Mouse (Mus musculus) heart, embryonic 15.5 days (tissue): ENCODE results near the gene Notch1. TPM values are rescaled to one million over a fixed set of nuclear protein-coding genes. Genes with fewer than 3 reads are reported as not detected.
A peak's percentile ranks its signal among the peaks of the same experiment; 100 is the strongest.

ENCODE experiments used
- ATAC-seq: fragments of 200-750 bp; cut with Nextera tagmentation; replicated peaks from 2 replicates; pipeline ENCODE4 v1.8.0; 2017; ENCODE audit warnings: low read depth, moderate TSS enrichment; ENCODE audit not compliant: insufficient number of reproducible peaks, insufficient read depth, low FRiP score
- H3K27ac ChIP-seq: fragments of 300-500 bp; sonication (generic); 2 replicates; pipeline ENCODE4 v1.5.1; 2015; ENCODE audit warnings: mild to moderate bottlenecking, inconsistent platforms
- H3K27me3 ChIP-seq: fragments of 300-500 bp; sonication (generic); 2 replicates; pipeline ENCODE4 v1.6.1; 2015; ENCODE audit warnings: inconsistent platforms
- H3K36me3 ChIP-seq: fragments of 300-500 bp; sonication (generic); 2 replicates; pipeline ENCODE4 v1.6.1; 2015; ENCODE audit warnings: mild to moderate bottlenecking, inconsistent platforms
- H3K4me1 ChIP-seq: fragments of 300-500 bp; sonication (generic); replicated peaks from 2 replicates; pipeline ENCODE4 v1.6.1; 2015; ENCODE audit warnings: inconsistent platforms
- H3K4me2 ChIP-seq: fragments of 300-500 bp; sonication (generic); 2 replicates; pipeline ENCODE4 v1.6.1; 2015; ENCODE audit warnings: inconsistent platforms, mild to moderate bottlenecking, moderate library complexity
- H3K4me3 ChIP-seq: fragments of 300-500 bp; sonication (generic); 2 replicates; pipeline ENCODE4 v1.5.1; 2015; ENCODE audit warnings: mild to moderate bottlenecking, inconsistent platforms
- H3K9ac ChIP-seq: fragments of 300-500 bp; sonication (generic); 2 replicates; pipeline ENCODE4 v1.6.1; 2015; ENCODE audit warnings: mild to moderate bottlenecking, inconsistent platforms
- H3K9me3 ChIP-seq: fragments of 300-500 bp; sonication (generic); replicated peaks from 2 replicates; pipeline ENCODE4 v1.6.1; 2016; ENCODE audit warnings: inconsistent platforms
- WGBS: fragments of 180-500 bp; shearing (Covaris S2); methylation state at CpG from one replicate; pipeline ENCODE4 v1.1.7; 2015; ENCODE audit warnings: mixed read lengths; 5-methylcytosine and 5-hydroxymethylcytosine counted together
- polyA plus RNA-seq: library from polyadenylated mRNA; unstranded; fragments of >200 nt; fragmentation: Nextera tagmentation; extraction: Ambion mirVana; gene quantifications from 2 replicates; pipeline ENCODE4 v1.2.1, GENCODE M21; 2015

Notch1 gene
- polyA plus RNA-seq, 1 experiment from 2014 or later: 10.8 TPM

DNA sequence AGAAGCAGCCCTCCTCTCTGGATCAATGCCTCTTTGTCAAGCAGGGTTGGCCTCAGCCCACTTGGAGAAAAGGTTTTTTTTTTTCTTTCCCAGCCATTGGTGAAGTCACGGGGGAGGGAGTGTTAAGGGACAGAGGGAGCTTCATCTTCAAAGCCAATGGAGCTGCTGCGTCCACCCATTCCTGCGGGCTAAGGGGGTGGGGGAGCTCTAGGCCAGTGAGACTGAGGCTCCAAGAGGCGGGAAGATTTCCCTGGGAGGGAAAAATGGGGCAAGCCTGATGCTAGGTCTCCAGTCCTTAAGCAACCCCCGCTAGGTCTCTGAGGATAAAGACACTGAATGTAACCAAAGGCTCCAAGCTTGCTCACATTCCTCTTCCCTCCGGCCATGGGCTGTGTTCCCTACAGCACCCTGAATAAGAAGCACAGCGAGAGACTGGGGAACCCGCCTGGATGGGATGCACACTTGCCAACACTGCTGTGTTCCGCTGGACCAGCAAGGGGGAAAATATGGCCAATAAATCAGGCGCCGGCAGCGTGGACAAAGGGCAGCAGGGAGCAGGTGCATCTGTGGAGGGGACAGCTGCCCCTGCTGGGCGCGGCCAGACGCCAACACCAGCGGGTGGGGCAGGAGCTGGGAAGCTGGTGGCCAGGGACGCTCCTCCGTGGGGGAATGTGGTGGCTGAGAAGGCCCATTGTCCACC is 29.0 kb downstream of the Notch1 start:
- Histone ChIP-seq H3K36me3 (peaks cover 7% of the 10 kb centered on the region; the same call in 1 of the 2 replicates), H3K4me3 (no peak overlapping the region), H3K27me3 (no peaks in the 10 kb centered on the region), H3K9me3 (no peaks in the 10 kb centered on the region), H3K27ac (peak overlapping the region; percentile 86), H3K9ac (no peak overlapping the region), H3K4me1 (peaks cover 91% of the 10 kb centered on the region), H3K4me2 (peak overlapping the region; percentile 15; the same call in 1 of the 2 replicates)
- ATAC-seq: no peak
- WGBS: 51% methylated on average over 18 of the region's 18 CpGs

DNA sequence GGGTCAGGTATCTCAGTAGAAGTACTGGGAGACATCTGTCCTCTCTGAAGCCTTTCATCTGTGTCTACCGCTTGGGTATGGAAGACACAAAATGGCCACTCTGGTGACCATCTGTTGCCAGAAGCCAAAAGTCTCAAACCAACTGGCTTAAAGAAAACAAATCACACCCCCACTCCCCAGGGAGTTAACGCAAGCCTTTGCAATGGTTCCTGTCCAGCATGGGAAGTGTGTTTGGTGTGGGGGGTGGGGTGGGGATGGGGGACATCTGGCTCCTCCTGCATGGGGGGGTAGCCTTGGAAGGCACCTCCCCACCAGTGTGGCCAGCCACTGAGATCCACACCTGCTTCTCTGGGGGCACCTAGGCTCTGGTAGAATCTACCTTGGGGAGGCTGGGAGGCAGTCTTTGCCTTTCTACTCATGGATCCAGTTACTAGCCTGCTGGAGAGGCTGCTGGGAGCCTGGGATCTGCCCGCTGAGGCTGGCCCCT is 29.6 kb downstream of the Notch1 start:
- H3K36me3 ChIP-seq: peaks cover 7% of the 10 kb centered on the region; the same call in 1 of the 2 replicates
- H3K9me3 ChIP-seq: no peaks in the 10 kb centered on the region
- WGBS: 33% methylated on average over 3 of the region's 3 CpGs
- 0 out of 2 replicates have a peak overlapping the region, but pooled peaks have one; percentile 9 for H3K4me2 ChIP-seq
- no peak overlapping the region for H3K4me3 ChIP-seq
- H3K9ac ChIP-seq: no peak overlapping the region
- no peak for ATAC-seq
- H3K27me3 ChIP-seq: no peaks in the 10 kb centered on the region
- peaks cover 86% of the 10 kb centered on the region for H3K4me1 ChIP-seq
- peak overlapping the region; percentile 86 for H3K27ac ChIP-seq

DNA sequence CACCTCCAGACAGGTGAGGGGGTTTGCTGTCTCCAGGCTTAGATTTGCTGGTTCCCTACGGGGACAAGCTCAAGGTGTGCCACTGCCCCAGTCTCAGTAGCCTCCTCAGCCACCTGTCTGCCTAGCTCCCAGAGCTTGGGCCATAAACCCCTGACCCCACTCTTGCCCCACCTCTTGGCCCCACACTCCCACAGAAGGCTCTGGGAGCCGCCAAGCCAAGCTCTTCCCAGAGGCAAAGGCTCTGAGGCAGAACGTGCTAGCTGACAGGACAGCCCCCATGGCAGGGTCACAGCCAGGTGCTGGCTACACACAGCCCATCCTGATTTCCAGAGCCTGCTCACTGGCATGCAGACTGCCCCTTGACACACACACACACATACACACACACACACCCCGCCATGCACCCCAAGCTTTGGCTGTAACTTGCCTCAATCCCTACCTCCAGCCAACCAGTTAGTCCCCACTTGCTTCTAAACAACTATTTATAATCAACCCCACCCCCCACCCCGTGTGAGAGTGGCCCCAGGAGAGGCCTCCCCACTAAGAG is 30.1 kb downstream of the Notch1 start:
- Histone ChIP-seq H3K27ac (no peak overlapping the region; the same call in 1 of the 2 replicates), H3K4me2 (no peak overlapping the region), H3K4me1 (peaks cover 81% of the 10 kb centered on the region), H3K4me3 (no peak overlapping the region), H3K9me3 (no peaks in the 10 kb centered on the region), H3K9ac (no peak overlapping the region), H3K36me3 (peaks cover 12% of the 10 kb centered on the region; the same call in 1 of the 2 replicates), H3K27me3 (no peaks in the 10 kb centered on the region)
- WGBS: 42% methylated on average over 5 of the region's 5 CpGs
- ATAC-seq: no peak

DNA sequence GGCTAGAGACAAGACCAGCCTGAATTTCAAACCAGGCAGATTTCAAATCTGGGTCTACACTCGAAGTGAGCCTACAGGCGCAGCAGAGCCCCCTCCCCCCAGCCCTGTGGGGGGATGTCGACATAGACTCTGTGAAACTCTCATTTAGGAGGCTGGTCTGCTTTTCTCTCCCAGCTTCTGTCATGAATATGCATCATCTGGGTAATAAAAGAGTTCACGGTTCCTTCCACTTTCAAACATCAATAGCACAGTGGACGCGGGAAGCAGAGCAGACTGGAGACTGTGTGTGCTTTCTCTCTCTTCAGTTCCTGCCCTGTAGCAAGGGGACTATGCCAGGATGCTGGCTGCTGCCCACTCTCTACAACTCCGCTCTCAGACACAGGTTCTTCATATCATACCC is 30.8 kb downstream of the Notch1 start:
- no peaks in the 10 kb centered on the region for H3K9me3 ChIP-seq
- no peak overlapping the region for H3K9ac ChIP-seq
- H3K4me3 ChIP-seq: no peak overlapping the region
- WGBS: 61% methylated on average over 7 of the region's 7 CpGs
- peaks cover 16% of the 10 kb centered on the region; the same call in 1 of the 2 replicates for H3K36me3 ChIP-seq
- no peaks in the 10 kb centered on the region for H3K27me3 ChIP-seq
- H3K4me1 ChIP-seq: peaks cover 75% of the 10 kb centered on the region
- H3K27ac ChIP-seq: no peak overlapping the region; the same call in 1 of the 2 replicates
- ATAC-seq: no peak
- no peak overlapping the region for H3K4me2 ChIP-seq

DNA sequence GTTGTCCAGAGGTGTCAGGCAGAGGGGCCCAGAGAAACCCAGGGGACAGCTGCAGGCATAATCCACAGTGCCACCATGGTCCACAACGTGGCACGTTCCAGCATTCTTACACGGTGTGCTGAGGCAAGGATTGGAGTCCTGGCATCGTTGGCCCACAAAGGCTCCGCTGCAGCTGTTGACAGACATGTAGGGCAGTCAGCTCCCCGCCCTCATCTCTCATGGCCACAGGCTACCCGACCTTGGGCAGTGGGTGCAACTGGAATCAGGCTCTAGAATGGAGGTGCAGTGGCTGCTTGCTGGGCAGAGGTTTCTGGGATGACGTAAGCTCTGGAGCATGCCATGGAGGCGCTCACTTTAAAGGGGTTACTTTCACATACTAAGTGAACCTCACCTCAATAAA is 31.2 kb downstream of the Notch1 start:
- ATAC-seq: no peak
- Histone ChIP-seq H3K9me3 (no peaks in the 10 kb centered on the region), H3K27ac (no peak overlapping the region; the same call in 1 of the 2 replicates), H3K27me3 (no peaks in the 10 kb centered on the region), H3K4me3 (no peak overlapping the region), H3K36me3 (peaks cover 17% of the 10 kb centered on the region; the same call in 1 of the 2 replicates), H3K4me1 (peaks cover 70% of the 10 kb centered on the region), H3K9ac (no peak overlapping the region), H3K4me2 (no peak overlapping the region)
- WGBS: 77% methylated on average over 9 of the region's 9 CpGs

DNA sequence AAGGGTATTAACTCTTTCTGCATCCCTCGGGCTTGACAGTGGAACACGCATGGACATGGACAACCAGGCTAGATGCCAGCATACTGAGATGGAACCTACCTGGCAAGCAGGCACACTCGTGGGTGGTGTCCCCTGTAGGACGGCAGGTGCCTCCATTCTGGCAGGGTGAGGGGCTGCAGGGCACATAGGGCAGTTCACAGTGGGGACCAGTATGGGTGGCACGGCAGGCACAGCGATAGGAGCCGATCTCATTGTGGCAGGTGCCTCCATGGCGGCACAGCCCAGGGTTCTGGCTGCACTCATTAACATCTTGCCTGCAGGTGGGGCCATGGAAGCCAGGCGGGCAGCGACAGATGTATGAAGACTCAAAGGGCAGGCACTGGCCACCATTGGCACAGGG is 32.3 kb downstream of the Notch1 start:
- Histone ChIP-seq H3K9me3 (no peaks in the 10 kb centered on the region), H3K27ac (0 out of 2 replicates have a peak overlapping the region, but pooled peaks have one; percentile 66), H3K4me1 (peaks cover 60% of the 10 kb centered on the region), H3K36me3 (peaks cover 25% of the 10 kb centered on the region), H3K4me3 (no peak overlapping the region), H3K27me3 (no peaks in the 10 kb centered on the region), H3K4me2 (no peak overlapping the region), H3K9ac (no peak overlapping the region)
- ATAC-seq: no peak
- 88% methylated on average over 10 of the region's 10 CpGs for WGBS

DNA sequence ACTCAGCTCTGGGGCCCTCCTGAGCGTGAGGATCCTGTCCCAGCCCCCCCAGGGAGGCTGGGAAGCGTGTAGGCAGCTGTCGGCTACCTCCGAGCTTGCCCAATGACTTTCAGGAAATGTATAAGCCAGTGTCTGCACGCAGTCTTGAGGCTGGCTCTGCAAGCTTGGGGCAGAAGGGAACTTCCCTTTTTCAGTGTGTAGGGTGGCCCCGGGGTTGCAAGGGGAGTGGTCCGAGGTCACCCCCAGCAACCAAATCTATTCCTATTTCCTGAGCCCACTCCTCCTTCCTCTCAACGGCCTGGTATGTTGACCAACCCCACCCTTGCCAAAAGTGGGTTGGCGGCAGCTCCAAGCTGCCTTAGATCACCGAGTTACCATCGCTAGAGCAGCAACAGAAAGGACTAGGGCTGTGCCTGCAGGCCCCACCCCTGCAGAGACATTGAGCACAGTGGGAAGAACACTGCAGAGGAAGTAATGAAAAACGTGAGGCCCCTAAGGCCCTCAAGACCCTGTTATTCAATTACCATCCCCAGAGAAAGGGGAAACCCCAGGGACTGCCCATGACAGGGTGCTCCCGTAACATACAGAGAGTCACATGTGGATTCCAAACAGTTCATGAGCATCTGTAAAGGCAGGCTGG is 33.1 kb downstream of the Notch1 start:
- H3K27me3 ChIP-seq: no peaks in the 10 kb centered on the region
- ATAC-seq: no peak
- no peak overlapping the region for H3K4me3 ChIP-seq
- H3K4me2 ChIP-seq: no peak overlapping the region
- no peak overlapping the region for H3K9ac ChIP-seq
- peaks cover 33% of the 10 kb centered on the region for H3K36me3 ChIP-seq
- H3K4me1 ChIP-seq: peaks cover 51% of the 10 kb centered on the region
- H3K9me3 ChIP-seq: no peaks in the 10 kb centered on the region
- H3K27ac ChIP-seq: peak overlapping the region; percentile 66
- WGBS: 46% methylated on average over 13 of the region's 13 CpGs

DNA sequence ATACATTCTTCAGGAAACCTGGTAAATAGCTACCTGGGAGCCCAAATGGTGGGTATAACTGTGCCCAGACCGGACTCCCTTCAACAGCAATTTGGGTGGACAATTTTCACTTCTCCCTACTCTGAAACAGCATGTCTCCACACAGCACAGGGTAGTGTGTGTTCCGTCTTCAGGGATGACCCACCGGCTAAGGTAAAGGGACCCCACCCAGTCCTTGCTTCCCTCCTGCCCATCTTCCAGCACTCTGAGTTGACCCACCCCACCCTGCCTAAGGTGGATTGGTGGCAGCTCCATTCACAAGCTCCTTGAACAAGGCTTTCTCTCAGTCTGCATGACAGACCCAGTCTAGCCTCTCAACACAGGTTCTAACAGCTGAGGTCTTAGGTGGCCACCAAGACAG is 33.6 kb downstream of the Notch1 start:
- no peak for ATAC-seq
- Histone ChIP-seq H3K4me1 (peaks cover 46% of the 10 kb centered on the region), H3K27ac (peak overlapping the region; percentile 66), H3K9me3 (no peaks in the 10 kb centered on the region), H3K4me3 (no peak overlapping the region), H3K36me3 (peaks cover 36% of the 10 kb centered on the region), H3K9ac (no peak overlapping the region), H3K4me2 (no peak overlapping the region), H3K27me3 (no peaks in the 10 kb centered on the region)
- WGBS: 86% methylated on average over 3 of the region's 3 CpGs

DNA sequence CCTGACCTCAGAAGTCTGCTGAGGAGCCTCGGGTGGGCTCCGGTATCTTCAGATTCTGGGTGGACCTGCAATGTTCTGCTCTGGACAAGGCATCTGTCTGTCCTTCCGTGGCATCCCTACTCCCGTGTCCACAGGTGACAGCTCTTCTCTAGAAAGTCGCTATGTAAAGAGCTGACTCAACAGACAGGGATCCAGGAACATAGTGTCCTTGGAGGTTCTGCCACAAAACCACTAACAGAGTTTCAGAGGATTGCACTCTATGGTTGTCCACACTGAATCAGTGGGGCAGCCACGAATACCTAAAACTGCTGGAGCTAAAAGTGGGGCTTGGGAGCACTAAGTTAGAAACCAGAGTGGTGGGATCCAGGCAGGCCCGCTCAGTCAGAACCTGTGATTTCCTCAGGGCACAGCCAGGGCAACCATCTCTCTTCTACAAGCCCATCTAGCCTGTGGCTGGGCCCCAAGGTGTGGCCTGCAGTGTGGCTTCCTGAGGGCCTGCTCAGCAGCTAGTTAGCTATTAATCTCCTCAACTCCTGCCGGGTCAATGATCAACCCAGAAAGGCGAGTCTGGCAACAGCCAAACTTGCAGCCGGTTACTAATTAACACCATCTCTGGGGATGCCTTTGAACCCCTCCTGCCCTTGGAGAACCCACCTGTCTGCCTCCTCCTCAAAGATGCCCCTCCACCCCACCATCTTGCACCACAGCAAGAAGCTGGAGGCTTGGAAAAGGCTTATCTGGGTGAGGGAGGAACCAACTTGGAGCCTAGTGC is 34.6 kb downstream of the Notch1 start:
- H3K9ac ChIP-seq: no peak overlapping the region
- no peaks in the 10 kb centered on the region for H3K27me3 ChIP-seq
- peak overlapping the region; percentile 66; the same call in 1 of the 2 replicates for H3K27ac ChIP-seq
- no peak for ATAC-seq
- no peaks in the 10 kb centered on the region for H3K9me3 ChIP-seq
- 72% methylated on average over 10 of the region's 10 CpGs for WGBS
- H3K4me3 ChIP-seq: no peak overlapping the region
- no peak overlapping the region for H3K4me2 ChIP-seq
- peaks cover 37% of the 10 kb centered on the region for H3K36me3 ChIP-seq
- H3K4me1 ChIP-seq: peaks cover 37% of the 10 kb centered on the region

DNA sequence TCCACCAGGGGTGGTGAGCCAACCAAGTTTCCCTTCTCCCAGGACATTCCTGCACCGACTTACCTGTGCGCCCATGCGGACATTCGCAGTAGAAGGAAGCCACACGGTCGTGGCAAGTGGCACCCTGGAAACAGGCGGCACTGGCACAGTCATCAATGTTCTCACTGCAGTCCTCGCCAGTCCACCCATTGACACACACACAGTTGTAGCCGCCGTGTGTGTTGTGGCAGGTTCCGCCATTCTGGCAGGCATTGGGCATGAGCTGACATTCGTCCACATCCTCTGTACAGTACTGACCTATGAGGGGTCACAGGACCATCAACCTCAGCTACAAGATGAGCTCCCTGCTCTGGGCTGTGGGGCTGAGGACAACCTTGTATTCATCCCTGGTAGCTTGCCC is 35.6 kb downstream of the Notch1 start:
- H3K27ac ChIP-seq: 0 out of 2 replicates have a peak overlapping the region, but pooled peaks have one; percentile 35
- H3K9ac ChIP-seq: no peak overlapping the region
- H3K4me2 ChIP-seq: no peak overlapping the region
- peaks cover 32% of the 10 kb centered on the region for H3K4me1 ChIP-seq
- no peaks in the 10 kb centered on the region for H3K27me3 ChIP-seq
- H3K4me3 ChIP-seq: no peak overlapping the region
- 91% methylated on average over 12 of the region's 12 CpGs for WGBS
- H3K9me3 ChIP-seq: no peaks in the 10 kb centered on the region
- no peak for ATAC-seq
- peaks cover 42% of the 10 kb centered on the region for H3K36me3 ChIP-seq
